In the genomic region with DNA sequence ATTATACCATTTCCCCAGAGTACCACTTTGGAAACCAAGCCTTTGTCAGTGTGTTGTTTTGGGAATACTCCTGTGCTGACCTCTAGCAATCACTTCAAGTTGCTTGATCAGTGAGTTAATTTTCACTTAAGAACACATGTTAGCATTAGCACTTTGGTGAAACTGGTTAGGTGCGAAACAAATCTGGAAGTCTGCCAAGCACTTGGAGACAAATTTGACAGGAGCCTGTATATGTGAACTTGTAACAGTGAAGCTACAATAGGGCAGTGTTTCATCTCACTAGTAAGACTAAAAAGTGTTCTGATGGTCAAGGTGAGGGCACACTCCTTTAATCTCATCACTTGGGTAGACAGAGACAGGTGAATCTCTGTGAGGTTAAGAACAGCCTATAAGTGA, we compare ENCODE assay signal across 16 mouse cellular contexts.
DNase-seq lines count a peak whose midpoint lies in the region; ATAC-seq and TF ChIP-seq lines count a peak whose summit lies in the region.
"Had no signal": no experiment of that assay in that cellular context is flagged by ENCODE, and none has a peak within 500 bp of the region (broad histone marks: within the 10 kb centered on the region; RNA-seq: fewer than 3 reads in every experiment).

No protein-coding gene starts in this region.

- 0 out of 2 replicates have a peak, but pooled peaks cover 8% of the 10 kb centered on the region for H3K4me1 ChIP-seq in kidney, embryonic 15.5 days
- H3K4me1 ChIP-seq in forebrain, postnatal 0 days (ENCODE audit: insufficient read depth), result no peaks in the 10 kb centered on the region
- H3K4me1 ChIP-seq in hindbrain, embryonic 13.5 days (replicated peaks), result no peaks in the 10 kb centered on the region
- no peaks in the 10 kb centered on the region for H3K4me1 ChIP-seq in midbrain, embryonic 11.5 days (ENCODE audit: control insufficient read depth, insufficient read depth, low read length)
- H3K4me1 ChIP-seq: neural tube, embryonic 13.5 days had no signal

- no peak for ATAC-seq in kidney, embryonic 15.5 days (replicated peaks; ENCODE audit: low FRiP score)
- no peak for ATAC-seq in forebrain, postnatal 0 days
- no peak for ATAC-seq in hindbrain, embryonic 13.5 days (ENCODE audit: low FRiP score)
- ATAC-seq in midbrain, embryonic 11.5 days (ENCODE audit: low FRiP score), result no peak
- ATAC-seq: inflammation-experienced regulatory T-cells, adult 6 months; midbrain, embryonic 16.5 days had no signal

- H3K9ac ChIP-seq in kidney, embryonic 15.5 days, result no peak overlapping the region
- H3K9ac ChIP-seq in forebrain, postnatal 0 days, result no peak overlapping the region
- no peak overlapping the region for H3K9ac ChIP-seq in hindbrain, embryonic 13.5 days
- H3K9ac ChIP-seq in midbrain, embryonic 11.5 days (ENCODE audit: low read length), result no peak overlapping the region
- H3K9ac ChIP-seq: heart, embryonic 15.5 days; limb, embryonic 12.5 days; neural tube, embryonic 13.5 days had no signal

- H3K4me2 ChIP-seq in kidney, embryonic 15.5 days, result no peak overlapping the region
- no peak overlapping the region for H3K4me2 ChIP-seq in forebrain, postnatal 0 days (ENCODE audit: low read depth)
- H3K4me2 ChIP-seq in hindbrain, embryonic 13.5 days, result no peak overlapping the region
- no peak overlapping the region for H3K4me2 ChIP-seq in midbrain, embryonic 11.5 days
- H3K4me2 ChIP-seq: heart, embryonic 15.5 days; limb, embryonic 12.5 days; neural tube, embryonic 13.5 days had no signal

- peak; percentile 6 to 17 for DNase-seq in cerebellum, postnatal 14 days
- DNase-seq in cerebellum, adult 11-12 months, result no peak
- peak; percentile 19 for DNase-seq in kidney, adult 18-20 months
- DNase-seq in forebrain, postnatal 0 days, result peak; percentile 36
- peak; percentile 27 for DNase-seq in lung, postnatal 14 days
- DNase-seq in midbrain, embryonic 11.5 days (ENCODE audit: low spot score, missing footprints), result no peak
- DNase-seq: adrenal gland, postnatal 14 days; gastrocnemius, postnatal 25 days; thymus, postnatal 25 days had no signal

- 43% methylated on average over 1 of the region's 1 CpGs for WGBS in kidney, embryonic 15.5 days
- WGBS in forebrain, postnatal 0 days, result 32% methylated on average over 1 of the region's 1 CpGs
- 68% methylated on average over 1 of the region's 1 CpGs for WGBS in hindbrain, embryonic 13.5 days
- 93% methylated on average over 1 of the region's 1 CpGs for WGBS in midbrain, embryonic 11.5 days

- H3K27ac ChIP-seq in kidney, embryonic 15.5 days, result no peak overlapping the region
- no peak overlapping the region; the same call in 1 of the 2 replicates for H3K27ac ChIP-seq in forebrain, postnatal 0 days (ENCODE audit: low read depth, low read length)
- H3K27ac ChIP-seq in hindbrain, embryonic 13.5 days, result no peak overlapping the region
- no peak overlapping the region for H3K27ac ChIP-seq in midbrain, embryonic 11.5 days (ENCODE audit: low read depth, low read length)
- H3K27ac ChIP-seq: heart, embryonic 15.5 days; limb, embryonic 12.5 days; neural tube, embryonic 13.5 days had no signal

- H3K36me3 ChIP-seq in kidney, embryonic 15.5 days, result no peaks in the 10 kb centered on the region
- H3K36me3 ChIP-seq in forebrain, postnatal 0 days (ENCODE audit: insufficient read depth), result no peaks in the 10 kb centered on the region
- H3K36me3 ChIP-seq in hindbrain, embryonic 13.5 days, result no peaks in the 10 kb centered on the region
- no peaks in the 10 kb centered on the region for H3K36me3 ChIP-seq in midbrain, embryonic 11.5 days (ENCODE audit: control insufficient read depth, insufficient read depth, low read length)
- H3K36me3 ChIP-seq: heart, embryonic 15.5 days; limb, embryonic 12.5 days; neural tube, embryonic 13.5 days had no signal

- no peak overlapping the region for H3K4me3 ChIP-seq in kidney, embryonic 15.5 days (replicated peaks)
- H3K4me3 ChIP-seq in forebrain, postnatal 0 days (ENCODE audit: low read depth, low read length), result no peak overlapping the region
- no peak overlapping the region for H3K4me3 ChIP-seq in hindbrain, embryonic 13.5 days
- H3K4me3 ChIP-seq in midbrain, embryonic 11.5 days (ENCODE audit: low read depth, low read length), result no peak overlapping the region
- H3K4me3 ChIP-seq: heart, embryonic 15.5 days; limb, embryonic 12.5 days; neural tube, embryonic 13.5 days had no signal

- TF ChIP-seq CTCF in forebrain, postnatal 0 days (IDR thresholded peaks at IDR 0.05; ENCODE audit: low read depth), result no peak

- H3K9me3 ChIP-seq in kidney, embryonic 15.5 days (replicated peaks), result no peaks in the 10 kb centered on the region
- no peaks in the 10 kb centered on the region for H3K9me3 ChIP-seq in forebrain, postnatal 0 days (ENCODE audit: low read length)
- no peaks in the 10 kb centered on the region for H3K9me3 ChIP-seq in hindbrain, embryonic 13.5 days
- H3K9me3 ChIP-seq in midbrain, embryonic 11.5 days (ENCODE audit: control insufficient read depth, low read length), result no peaks in the 10 kb centered on the region
- H3K9me3 ChIP-seq: heart, embryonic 15.5 days; limb, embryonic 12.5 days; neural tube, embryonic 13.5 days had no signal

- H3K27me3 ChIP-seq in kidney, embryonic 15.5 days, result no peaks in the 10 kb centered on the region
- H3K27me3 ChIP-seq in forebrain, postnatal 0 days (ENCODE audit: insufficient read depth, low read length), result no peaks in the 10 kb centered on the region
- H3K27me3 ChIP-seq in hindbrain, embryonic 13.5 days, result no peaks in the 10 kb centered on the region
- no peaks in the 10 kb centered on the region for H3K27me3 ChIP-seq in midbrain, embryonic 11.5 days (ENCODE audit: control insufficient read depth, insufficient read depth, low read length)
- H3K27me3 ChIP-seq: heart, embryonic 15.5 days; limb, embryonic 12.5 days; neural tube, embryonic 13.5 days had no signal

Comparison
In these comparisons a context has a peak if more than half of its experiments do, and no peak if none do; other contexts are left out.
1. DNase-seq: peak in cerebellum, postnatal 14 days (2 of 2), kidney, adult 18-20 months (single experiment), forebrain, postnatal 0 days (single experiment) and lung, postnatal 14 days (single experiment); none in cerebellum, adult 11-12 months (single experiment) and midbrain, embryonic 11.5 days (single experiment).